Mouse (Mus musculus): ENCODE results near the gene Rgs10.

GRCm38 (mm10) chr7:128403128-128403527, 15.4 kb downstream of the Rgs10 start:
- TF ChIP-seq CTCF (IDR thresholded peaks at IDR 0.05; ENCODE audit: extremely low read depth, insufficient read length, insufficient replicate concordance, low read depth, low read length), result no peak
- no peak for TF ChIP-seq POLR2A (IDR thresholded peaks at IDR 0.05; ENCODE audit: low read depth, low read length)
